Mouse (Mus musculus) kidney, adult 2 months (tissue): ENCODE measurements around the gene Id1.

Source experiments
- CTCF ChIP-seq: fragments of 200-500 bp; conservative IDR thresholded peaks from 2 replicates; pipeline ENCODE4 v1.5.1; 2011; ENCODE audit warnings: low read depth, mild to moderate bottlenecking, control low read depth, low read length, moderate library complexity, mixed read lengths; ENCODE audit not compliant: insufficient read depth, insufficient read length
- POLR2A ChIP-seq: fragments of 200-500 bp; IDR thresholded peaks from one replicate; pipeline ENCODE4 v1.6.1; 2011; ENCODE audit warnings: low read depth, low read length, control low read depth

- no peak for TF ChIP-seq CTCF
- no peak for TF ChIP-seq POLR2A
Measured at GRCm38 (mm10) chr2:152696016-152696415, 40.0 kb upstream of the Id1 start.
